Mouse (Mus musculus) stomach, embryonic 16.5 days (tissue): ENCODE data around the gene Tvp23a. TPM values are rescaled to one million over a fixed set of nuclear protein-coding genes. Genes with fewer than 3 reads are reported as not detected.

Source experiments
- ATAC-seq: fragments of 200-750 bp; cut with Nextera tagmentation; 2 replicates; pipeline ENCODE4 v1.8.0; 2017; ENCODE audit warnings: moderate number of reproducible peaks, moderate TSS enrichment; ENCODE audit not compliant: insufficient read depth, low FRiP score
- H3K27ac ChIP-seq: fragments of 300-500 bp; sonication (generic); 2 replicates; pipeline ENCODE4 v1.5.1; 2014; ENCODE audit warnings: low read length
- H3K27me3 ChIP-seq: fragments of 300-500 bp; sonication (generic); 2 replicates; pipeline ENCODE4 v1.6.1; 2014; ENCODE audit warnings: low read length, control low read depth, mixed read lengths; ENCODE audit not compliant: control insufficient read depth, insufficient read depth
- H3K36me3 ChIP-seq: fragments of 300-500 bp; sonication (generic); 2 replicates; pipeline ENCODE4 v1.6.1; 2014; ENCODE audit warnings: low read length; ENCODE audit not compliant: control insufficient read depth, insufficient read depth
- H3K4me1 ChIP-seq: fragments of 300-500 bp; sonication (generic); 2 replicates; pipeline ENCODE4 v1.6.1; 2014; ENCODE audit warnings: low read length, control low read depth, mixed read lengths; ENCODE audit not compliant: control insufficient read depth, insufficient read depth
- H3K4me2 ChIP-seq: fragments of 300-500 bp; sonication (generic); 2 replicates; pipeline ENCODE4 v1.6.1; 2014; ENCODE audit warnings: low read depth, low read length, mixed read lengths
- H3K4me3 ChIP-seq: fragments of 300-500 bp; sonication (generic); replicated peaks from 2 replicates; pipeline ENCODE4 v1.5.1; 2014; ENCODE audit warnings: mild to moderate bottlenecking, low read length
- H3K9ac ChIP-seq: fragments of 300-500 bp; sonication (generic); 2 replicates; pipeline ENCODE4 v1.6.1; 2014; ENCODE audit warnings: low read length
- H3K9me3 ChIP-seq: fragments of 300-500 bp; sonication (generic); replicated peaks from 2 replicates; pipeline ENCODE4 v1.6.1; 2016; ENCODE audit warnings: low read length, control low read depth; ENCODE audit not compliant: control insufficient read depth
- WGBS: fragments of 180-500 bp; shearing (Covaris S2); extraction: QIAGEN DNeasy Blood & Tissue Kit; methylation state at CpG from one replicate; pipeline ENCODE4 v1.1.7; 2014; 5-methylcytosine and 5-hydroxymethylcytosine counted together
- polyA plus RNA-seq: library from polyadenylated mRNA; unstranded; fragments of >200 nt; fragmentation: Nextera tagmentation; extraction: Ambion mirVana; gene quantifications from 2 replicates; pipeline ENCODE4 v1.2.1, GENCODE M21; 2015

Gene Tvp23a
- polyA plus RNA-seq, 1 experiment from 2014 or later = 9.1 TPM

DNA sequence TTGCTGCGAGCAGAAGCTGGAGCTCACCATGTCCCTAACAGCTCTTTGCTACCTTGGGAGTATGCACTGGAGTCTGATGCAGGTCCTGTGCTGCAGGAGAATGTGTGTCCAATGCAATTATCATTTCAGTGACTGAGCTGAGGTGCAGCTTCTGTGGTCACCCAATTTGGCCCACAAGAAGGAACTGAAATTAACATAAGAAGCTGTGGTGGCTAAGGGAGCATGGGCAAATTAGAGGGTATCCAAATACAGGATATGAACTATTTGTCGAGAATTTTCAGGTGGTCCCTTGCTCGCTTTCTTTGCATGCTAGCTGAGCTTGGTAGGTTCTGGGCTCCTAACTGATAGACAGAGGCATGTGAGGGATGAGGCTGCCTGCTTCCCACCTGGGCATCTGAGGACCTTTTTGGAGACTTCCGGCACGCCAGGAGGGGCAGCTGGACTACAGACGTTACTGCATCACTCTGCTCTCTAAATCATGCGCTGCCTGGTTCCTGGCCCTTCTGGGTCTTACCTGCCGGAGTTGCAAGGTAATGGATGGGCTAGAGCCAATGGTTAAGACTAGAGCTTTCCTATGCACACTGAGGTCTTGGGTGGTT is 40.8 kb upstream of the Tvp23a start:
- Histone ChIP-seq H3K4me2 (no peak overlapping the region), H3K9me3 (no peaks in the 10 kb centered on the region), H3K4me1 (no peaks in the 10 kb centered on the region), H3K4me3 (no peak overlapping the region), H3K27ac (no peak overlapping the region), H3K27me3 (peaks cover 3% of the 10 kb centered on the region), H3K36me3 (no peaks in the 10 kb centered on the region), H3K9ac (no peak overlapping the region)
- 84% methylated on average over 8 of the region's 8 CpGs for WGBS
- ATAC-seq = no peak

DNA sequence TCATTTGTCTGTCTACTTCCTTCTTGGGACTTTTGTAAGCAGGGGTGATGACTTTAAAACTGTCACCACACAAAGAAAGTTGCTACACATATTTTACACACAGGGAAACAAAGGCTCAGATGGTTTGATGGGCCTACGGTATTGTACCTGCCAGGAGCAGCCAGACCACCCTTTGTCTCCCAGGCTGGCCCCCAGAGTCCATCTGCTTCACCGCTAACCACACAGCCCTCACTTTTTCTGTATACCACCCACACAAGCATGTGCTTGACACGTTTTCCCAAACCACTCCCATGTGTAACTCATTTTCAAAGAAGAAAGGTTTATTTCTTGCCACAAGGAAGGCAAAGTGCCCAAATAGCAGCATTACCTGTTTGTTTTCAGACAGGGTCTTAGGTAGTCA is 39.8 kb upstream of the Tvp23a start:
- Histone ChIP-seq H3K9ac (no peak overlapping the region), H3K4me1 (no peaks in the 10 kb centered on the region), H3K27ac (no peak overlapping the region), H3K4me2 (no peak overlapping the region), H3K9me3 (no peaks in the 10 kb centered on the region), H3K27me3 (peaks cover 3% of the 10 kb centered on the region), H3K4me3 (no peak overlapping the region), H3K36me3 (no peaks in the 10 kb centered on the region)
- ATAC-seq = no peak
- 73% methylated on average over 3 of the region's 3 CpGs for whole genome bisulfite sequencing

DNA sequence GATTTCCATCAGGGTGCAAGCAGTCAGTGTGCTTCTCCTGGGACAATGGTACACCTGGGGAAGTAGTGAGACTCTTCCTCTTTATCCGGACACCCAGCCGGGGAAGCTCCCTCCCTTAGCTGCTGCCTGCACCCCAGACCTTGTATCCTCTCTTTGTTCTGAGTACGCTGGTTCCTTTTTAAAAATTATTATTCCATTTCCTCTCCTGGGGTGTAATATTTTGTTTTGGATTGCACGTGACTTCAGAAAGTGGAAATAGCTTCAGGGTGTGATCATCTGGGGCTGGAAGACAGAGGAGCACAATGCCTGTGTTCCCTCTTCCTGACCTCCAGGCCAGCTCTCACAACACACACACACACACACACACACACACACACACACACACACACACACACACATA is 35.2 kb upstream of the Tvp23a start:
- H3K27ac ChIP-seq = no peak overlapping the region
- no peak overlapping the region for H3K4me2 ChIP-seq
- no peak for ATAC-seq
- no peak overlapping the region for H3K9ac ChIP-seq
- H3K36me3 ChIP-seq = no peaks in the 10 kb centered on the region
- no peak overlapping the region for H3K4me3 ChIP-seq
- H3K27me3 ChIP-seq = no peaks in the 10 kb centered on the region
- no peaks in the 10 kb centered on the region for H3K9me3 ChIP-seq
- 63% methylated on average over 4 of the region's 4 CpGs for WGBS
- no peaks in the 10 kb centered on the region for H3K4me1 ChIP-seq

DNA sequence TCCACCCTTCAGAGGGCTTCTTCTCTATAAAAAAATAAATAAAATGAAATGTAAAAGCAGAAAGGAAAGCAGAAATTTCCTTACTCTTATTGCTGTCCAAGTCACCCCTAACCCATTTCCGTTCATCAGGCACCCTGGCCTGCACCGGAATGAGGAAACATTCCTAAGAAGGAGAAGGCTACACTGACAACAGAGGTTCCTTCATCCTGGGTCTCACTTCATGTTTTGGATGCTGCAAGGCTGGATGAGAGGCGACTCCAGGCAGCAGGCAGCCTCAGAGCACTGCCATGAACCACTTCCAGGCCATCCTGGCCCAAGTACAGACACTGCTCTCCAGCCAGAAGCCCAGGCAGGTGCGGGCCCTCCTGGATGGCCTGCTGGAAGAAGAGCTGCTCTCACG is 32.7 kb upstream of the Tvp23a start, which contains the start of gene Ciita:
Gene Ciita, plus strand, starts transcription at position 203 of the 400 bp plus-strand sequence.
- WGBS = 65% methylated on average over 5 of the region's 5 CpGs
- no peaks in the 10 kb centered on the region for H3K9me3 ChIP-seq
- H3K27me3 ChIP-seq = no peaks in the 10 kb centered on the region
- H3K36me3 ChIP-seq = no peaks in the 10 kb centered on the region
- no peak within 1 kb of the TSS for H3K4me2 ChIP-seq
- H3K27ac ChIP-seq = no peak within 1 kb of the TSS
- H3K4me1 ChIP-seq = no peaks in the 10 kb centered on the region
- no peak within 1 kb of the TSS for H3K9ac ChIP-seq
- no peak within 1 kb of the TSS for H3K4me3 ChIP-seq
- no peak for ATAC-seq

DNA sequence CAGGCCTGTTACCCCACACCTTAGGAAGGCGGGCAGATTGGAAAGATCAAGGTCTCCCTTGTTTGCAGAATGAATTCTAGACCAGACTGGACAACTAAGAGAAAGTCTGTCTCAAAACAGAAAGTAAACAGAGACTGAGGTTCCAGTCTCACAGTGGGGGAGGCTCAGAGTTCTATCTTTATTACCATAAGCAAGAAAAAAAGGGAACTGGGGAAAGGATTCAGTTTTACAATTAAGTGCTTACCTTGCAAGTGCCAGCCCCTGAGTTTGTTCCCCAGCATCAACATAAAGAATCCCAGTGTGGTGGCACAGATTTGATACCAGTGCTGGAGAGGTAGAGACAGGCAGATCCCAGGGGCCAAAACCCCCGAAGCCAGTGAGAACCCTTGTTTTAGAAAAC is 28.8 kb upstream of the Tvp23a start:
- no peaks in the 10 kb centered on the region for H3K4me1 ChIP-seq
- WGBS = 63% methylated on average over 2 of the region's 2 CpGs
- no peak for ATAC-seq
- H3K9me3 ChIP-seq = no peaks in the 10 kb centered on the region
- no peaks in the 10 kb centered on the region for H3K36me3 ChIP-seq
- no peak overlapping the region for H3K9ac ChIP-seq
- H3K27me3 ChIP-seq = no peaks in the 10 kb centered on the region
- H3K27ac ChIP-seq = no peak overlapping the region
- H3K4me2 ChIP-seq = no peak overlapping the region
- H3K4me3 ChIP-seq = no peak overlapping the region

DNA sequence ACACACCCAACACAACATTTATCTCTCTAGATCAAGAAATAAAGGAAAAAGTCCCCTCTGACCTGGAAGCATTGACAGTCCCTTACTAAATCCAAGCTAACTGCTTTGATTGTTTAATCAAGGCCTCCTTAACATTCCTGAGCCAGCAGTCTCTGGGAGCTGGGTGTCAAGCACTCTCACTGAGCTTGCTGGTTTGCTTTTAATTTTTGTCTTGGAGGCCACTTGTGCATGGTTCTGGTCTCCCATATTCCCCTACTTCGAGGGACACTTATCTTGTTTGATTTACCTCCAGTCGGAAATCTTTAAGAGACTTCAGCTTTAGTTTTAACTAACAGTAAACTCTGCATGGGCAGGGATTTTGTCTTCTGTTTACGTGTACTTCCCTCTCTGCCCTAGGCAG is 27.8 kb upstream of the Tvp23a start:
- Histone ChIP-seq H3K4me1 (no peaks in the 10 kb centered on the region), H3K4me3 (no peak overlapping the region), H3K27ac (no peak overlapping the region), H3K4me2 (no peak overlapping the region), H3K36me3 (no peaks in the 10 kb centered on the region), H3K9me3 (no peaks in the 10 kb centered on the region), H3K9ac (no peak overlapping the region), H3K27me3 (no peaks in the 10 kb centered on the region)
- 36% methylated on average over 3 of the region's 3 CpGs for WGBS
- no peak for ATAC-seq

DNA sequence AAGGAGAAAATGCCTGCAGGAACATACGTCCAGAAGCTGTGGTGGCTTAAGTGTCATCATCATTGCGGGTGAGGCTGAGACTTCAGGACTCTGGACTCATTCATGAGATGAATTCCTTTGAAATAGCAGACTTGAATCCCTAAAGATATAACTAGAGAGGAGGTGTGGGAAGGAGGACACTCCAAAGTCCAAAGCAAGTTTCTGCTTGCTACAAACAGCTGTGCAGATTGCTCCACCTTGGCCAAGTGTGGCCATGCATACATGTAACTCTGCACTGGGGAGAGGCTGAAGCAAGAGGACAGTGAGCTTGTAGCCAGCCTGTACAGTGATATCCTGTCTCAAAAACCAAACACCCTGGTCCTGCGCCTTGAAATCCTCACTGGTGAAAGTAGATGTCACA is 24.8 kb upstream of the Tvp23a start:
- ATAC-seq = no peak

DNA sequence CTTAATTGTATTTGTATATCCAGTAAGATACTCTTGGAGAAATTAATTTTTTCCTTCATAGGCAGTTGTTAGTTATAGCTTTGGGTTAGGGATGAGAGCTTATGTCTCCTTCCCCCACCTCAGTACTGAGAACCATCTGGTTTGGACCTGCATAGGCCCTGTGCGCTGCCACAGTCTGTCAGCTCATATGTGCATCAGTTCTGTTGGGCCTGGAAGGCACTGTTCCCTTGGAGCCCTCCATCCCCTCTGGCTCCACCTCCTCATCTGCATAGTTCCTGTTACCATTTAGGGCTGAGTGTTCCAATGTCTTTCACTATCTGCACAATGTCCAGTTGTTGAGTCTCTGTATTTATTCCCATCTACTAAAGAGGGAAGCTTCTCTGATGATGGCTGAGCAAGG is 21.0 kb upstream of the Tvp23a start:
- no peaks in the 10 kb centered on the region for H3K4me1 ChIP-seq
- no peak for ATAC-seq
- H3K36me3 ChIP-seq = no peaks in the 10 kb centered on the region
- WGBS = 79% methylated on average over 1 of the region's 1 CpGs
- H3K27ac ChIP-seq = no peak overlapping the region
- H3K9me3 ChIP-seq = no peaks in the 10 kb centered on the region
- no peaks in the 10 kb centered on the region for H3K27me3 ChIP-seq
- H3K4me2 ChIP-seq = no peak overlapping the region
- no peak overlapping the region for H3K9ac ChIP-seq
- no peak overlapping the region for H3K4me3 ChIP-seq

More for the DNA sequence above, 24.8 kb upstream of the Tvp23a start:
- Histone ChIP-seq H3K27me3 (no peaks in the 10 kb centered on the region), H3K9ac (no peak overlapping the region), H3K9me3 (no peaks in the 10 kb centered on the region), H3K36me3 (no peaks in the 10 kb centered on the region), H3K4me1 (no peaks in the 10 kb centered on the region), H3K27ac (no peak overlapping the region), H3K4me2 (no peak overlapping the region), H3K4me3 (no peak overlapping the region)
- 85% methylated on average over 3 of the region's 3 CpGs for WGBS

DNA sequence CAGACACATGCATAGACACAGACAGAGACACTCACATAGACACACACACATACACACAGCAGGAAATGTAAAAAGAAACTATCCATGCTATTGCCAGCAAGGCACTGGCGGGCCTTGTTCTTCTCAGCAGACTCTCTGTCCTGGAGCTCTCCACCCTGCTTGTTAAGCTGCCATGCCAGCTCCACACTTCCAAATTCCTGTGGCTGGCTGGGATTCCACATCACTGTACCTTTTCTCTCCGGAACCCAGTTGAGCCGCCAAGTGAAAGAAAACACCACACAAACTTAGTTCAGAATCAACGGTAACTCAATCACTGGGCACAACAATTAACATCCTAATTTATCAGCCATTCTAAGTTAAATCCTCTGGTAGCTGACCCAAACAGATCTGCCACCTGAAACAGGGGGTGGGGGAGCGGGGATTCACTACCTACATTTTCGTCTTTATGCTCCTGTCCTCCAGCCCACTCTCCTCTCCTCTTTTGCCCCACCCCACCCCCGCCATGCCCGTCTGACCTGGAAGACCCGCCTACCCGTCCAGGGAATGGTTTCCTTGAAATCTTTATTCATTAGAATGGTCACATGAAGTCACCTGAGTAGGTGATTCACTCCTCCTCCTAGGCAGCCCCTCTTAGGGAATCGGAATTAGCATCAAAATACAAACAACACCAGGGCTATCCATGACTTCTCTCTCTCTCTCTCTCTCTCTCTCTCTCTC is 20.4 kb upstream of the Tvp23a start:
- no peaks in the 10 kb centered on the region for H3K4me1 ChIP-seq
- H3K4me2 ChIP-seq = no peak overlapping the region
- H3K4me3 ChIP-seq = no peak overlapping the region
- no peak for ATAC-seq
- no peaks in the 10 kb centered on the region for H3K36me3 ChIP-seq
- no peak overlapping the region for H3K9ac ChIP-seq
- no peaks in the 10 kb centered on the region for H3K9me3 ChIP-seq
- H3K27ac ChIP-seq = no peak overlapping the region
- no peaks in the 10 kb centered on the region for H3K27me3 ChIP-seq
- 37% methylated on average over 11 of the region's 11 CpGs for WGBS
